Mouse (Mus musculus) bone marrow, adult 2 months (tissue): ENCODE results near the gene Dock2.

Source experiments
- CTCF ChIP-seq: fragments of 200-500 bp; IDR thresholded peaks from 2 replicates; pipeline ENCODE4 v1.5.1; 2011; ENCODE audit warnings: low read length, control low read depth; ENCODE audit not compliant: control insufficient read depth, insufficient read depth
- POLR2A ChIP-seq: fragments of 200-500 bp; IDR thresholded peaks from 2 replicates; pipeline ENCODE4 v1.6.1; 2011; ENCODE audit warnings: low read depth, mild to moderate bottlenecking, control low read depth, low read length, borderline replicate concordance; ENCODE audit not compliant: control insufficient read depth

DNA sequence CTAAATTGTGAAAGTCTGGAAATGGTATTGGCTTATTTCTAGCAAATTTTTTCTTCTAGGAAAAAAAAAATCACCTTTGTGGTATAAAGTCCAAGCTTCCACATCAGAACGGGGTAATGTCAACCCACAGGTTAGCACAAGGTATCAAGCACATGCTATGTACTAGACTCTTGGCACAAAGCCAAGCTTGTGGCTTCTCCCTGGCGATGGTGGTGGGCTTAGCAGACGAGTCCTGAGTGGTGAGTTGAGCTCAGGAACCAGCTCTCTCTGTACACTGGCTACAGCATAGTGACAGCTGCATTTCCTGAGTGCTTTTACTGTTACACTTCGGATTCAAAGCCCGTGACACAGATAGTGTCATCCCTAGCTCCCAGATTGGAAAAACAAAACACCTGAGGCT is 472.0 kb downstream of the Dock2 start:
- TF ChIP-seq POLR2A (no peak), CTCF (no peak)
